Mouse (Mus musculus) heart, adult 9 months (tissue): ENCODE results near the gene Tnnt2.

Experiments
- DNase-seq, 2 experiments: peaks; one replicate each; pipeline ENCODE4 v3.0.0; 2022; ENCODE audit warnings: low spot score in 2 of 2

Tnnt2 gene

GRCm38 (mm10) chr1:135899991-135900515, 63.9 kb downstream of the Tnnt2 start:
- DNase-seq, result no peak
